Mouse (Mus musculus): ENCODE data around the gene Emp3.
A peak's percentile ranks its signal among the peaks of the same experiment; 100 is the strongest.
"Not testable (repeated sequence)": the region's sequence is repeated elsewhere in the genome, so short reads cannot be mapped to it uniquely, and the experiment has no call there.

The Emp3 gene

DNA sequence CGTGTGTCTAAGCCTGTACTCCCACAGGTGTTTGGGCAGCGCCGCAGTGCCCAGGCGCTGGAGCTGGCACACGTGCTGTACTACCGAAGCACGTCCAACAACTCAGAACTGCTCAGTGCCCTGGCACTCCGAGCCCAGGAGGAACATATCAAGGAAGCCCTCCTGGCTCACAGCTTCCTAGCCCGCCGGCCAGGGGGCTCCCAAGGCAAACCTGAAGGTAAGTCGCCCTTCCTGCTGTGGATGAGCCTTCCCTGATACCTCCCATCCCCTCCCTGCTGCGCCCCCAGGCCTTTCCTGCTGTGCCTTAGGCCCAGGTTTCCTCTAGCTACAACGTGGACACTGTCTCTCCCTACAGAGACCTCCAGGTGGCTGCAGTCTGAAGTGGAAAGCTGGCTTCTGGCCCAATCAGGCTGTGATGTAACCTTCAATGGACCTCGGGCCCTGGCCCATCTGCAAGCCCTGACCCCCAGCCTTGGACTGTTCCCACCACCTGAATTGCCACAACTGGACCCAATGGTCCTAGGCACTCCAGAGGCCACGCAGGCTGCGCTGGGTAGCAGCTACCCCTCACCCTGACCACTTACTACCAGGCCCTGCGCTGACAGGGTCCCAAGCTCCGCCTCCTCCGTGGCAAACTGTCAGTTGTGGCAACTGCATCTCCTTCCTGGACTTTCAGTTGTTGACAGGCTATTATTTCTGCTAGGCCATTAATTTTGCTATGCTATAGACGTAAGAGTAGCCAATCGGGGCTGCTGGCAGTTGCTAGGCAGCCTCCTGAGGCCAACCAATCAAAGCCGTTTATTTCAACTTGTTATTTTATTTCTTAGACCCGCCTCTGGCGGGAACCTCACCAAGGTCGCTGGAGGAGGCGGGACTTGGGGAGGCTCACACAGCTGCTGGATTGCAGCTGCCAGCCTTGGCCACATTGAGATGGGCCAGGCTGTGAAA is 4.9 kb downstream of the Emp3 start:
- DNase-seq (ENCODE audit: low read depth, low spot score), result peak; percentile 87

DNA sequence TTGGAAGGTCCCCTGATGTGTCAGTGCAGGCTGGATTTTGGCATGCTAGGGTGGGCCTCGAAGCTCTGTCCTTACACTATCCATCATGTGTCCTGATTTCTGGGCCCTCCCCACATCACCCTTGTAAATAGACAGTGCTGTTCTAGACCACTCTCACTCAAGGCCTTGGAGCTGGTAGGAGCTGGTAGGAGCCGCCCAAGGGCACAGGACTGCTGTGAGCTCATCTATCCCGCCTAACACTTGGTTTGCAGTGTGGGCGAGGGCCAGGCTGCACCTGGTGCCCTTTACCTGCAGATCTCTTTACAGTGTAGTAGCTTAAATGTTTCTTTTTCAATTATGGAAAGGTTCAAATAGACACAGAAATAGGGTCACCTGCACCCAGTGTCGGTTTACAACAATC is 6.2 kb downstream of the Emp3 start:
- no peak for DNase-seq (ENCODE audit: low read depth, low spot score)

DNA sequence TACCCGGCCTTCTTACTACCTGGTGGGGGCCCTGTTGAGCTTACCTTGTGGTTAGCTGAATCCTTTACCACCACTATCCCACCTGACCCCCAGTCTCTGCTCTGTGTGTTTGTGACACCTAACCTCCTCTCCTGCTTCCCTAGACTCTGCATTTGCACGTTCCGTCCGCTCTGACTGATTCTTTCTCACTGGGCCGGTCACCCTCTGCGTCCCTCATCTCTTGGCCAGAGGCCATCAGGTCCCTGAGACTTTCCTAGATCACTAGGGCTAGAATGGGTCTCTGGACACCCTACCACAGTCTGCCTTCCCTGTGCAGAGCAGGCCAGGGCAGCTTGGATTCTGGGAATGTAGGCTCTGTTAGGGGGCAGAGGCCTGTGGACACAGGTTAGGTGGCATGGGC is 7.1 kb downstream of the Emp3 start:
- DNase-seq (ENCODE audit: low read depth, low spot score), result no peak

DNA sequence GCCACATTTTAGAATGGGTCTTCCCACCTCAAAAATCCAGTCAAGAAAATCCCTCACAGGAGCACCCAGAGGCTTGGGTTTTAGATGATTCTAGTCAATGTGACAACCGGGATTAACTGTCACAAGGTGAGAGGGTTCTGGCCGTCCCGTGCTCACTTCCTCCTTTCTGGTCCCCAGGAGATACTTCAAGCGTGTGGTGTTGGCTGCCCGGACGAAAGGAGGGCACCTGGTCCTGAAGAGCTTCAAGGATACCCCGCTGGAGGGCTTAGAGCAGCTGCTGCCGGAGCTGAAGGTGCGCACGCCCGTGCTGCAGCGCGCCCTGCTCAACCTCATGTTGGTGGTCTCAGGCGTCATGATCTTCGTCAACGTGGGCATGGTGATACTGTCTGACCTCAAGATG is 12.1 kb downstream of the Emp3 start:
- DNase-seq (ENCODE audit: low read depth, low spot score), result no peak

GRCm38 (mm10) chr7:45908384-45908783 is 12.8 kb downstream of the Emp3 start:
- no peak for DNase-seq (ENCODE audit: low read depth, low spot score)

GRCm38 (mm10) chr7:45906622-45907021 is 14.6 kb downstream of the Emp3 start:
- DNase-seq (ENCODE audit: low read depth, low spot score), result no peak

- peak; percentile 21 for DNase-seq (ENCODE audit: low read depth, low spot score)
Measured at GRCm38 (mm10) chr7:45902481-45903002, 18.7 kb downstream of the Emp3 start.

- peak; percentile 87 for DNase-seq (ENCODE audit: low read depth, low spot score)
Measured at GRCm38 (mm10) chr7:45901562-45901961, 19.6 kb downstream of the Emp3 start.

DNA sequence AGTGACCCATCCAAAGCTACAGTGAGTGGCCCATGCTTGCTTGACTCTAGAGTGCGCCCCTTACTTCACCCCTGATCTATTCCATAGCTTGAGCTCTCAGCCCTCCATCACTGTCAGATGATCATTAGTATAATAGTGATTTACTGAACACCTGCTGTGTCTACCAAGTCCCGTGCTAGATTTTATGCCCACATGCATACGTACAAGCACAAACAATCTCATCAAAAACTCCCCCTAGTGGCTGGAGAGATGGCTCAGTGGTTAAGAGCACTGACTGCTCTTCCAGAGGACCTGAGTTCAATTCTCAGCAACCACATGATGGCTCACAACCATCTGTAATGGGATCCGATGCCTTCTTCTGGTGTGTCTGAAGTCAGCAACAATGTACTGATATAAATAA is 23.1 kb downstream of the Emp3 start:
- peak; percentile 75 for DNase-seq (ENCODE audit: low read depth, low spot score)

- peak; percentile 90 for DNase-seq (ENCODE audit: low read depth, low spot score)
Measured at GRCm38 (mm10) chr7:45897258-45897757, 23.9 kb downstream of the Emp3 start.

GRCm38 (mm10) chr7:45896517-45897257 is 24.5 kb downstream of the Emp3 start, which contains the start of the genes Syngr4 and Tmem143:
Gene Syngr4 (minus strand): TSS chr7:45896714.
Gene Tmem143 (plus strand): TSS chr7:45896941.
- DNase-seq (ENCODE audit: low read depth, low spot score), result peak; percentile 99

DNA sequence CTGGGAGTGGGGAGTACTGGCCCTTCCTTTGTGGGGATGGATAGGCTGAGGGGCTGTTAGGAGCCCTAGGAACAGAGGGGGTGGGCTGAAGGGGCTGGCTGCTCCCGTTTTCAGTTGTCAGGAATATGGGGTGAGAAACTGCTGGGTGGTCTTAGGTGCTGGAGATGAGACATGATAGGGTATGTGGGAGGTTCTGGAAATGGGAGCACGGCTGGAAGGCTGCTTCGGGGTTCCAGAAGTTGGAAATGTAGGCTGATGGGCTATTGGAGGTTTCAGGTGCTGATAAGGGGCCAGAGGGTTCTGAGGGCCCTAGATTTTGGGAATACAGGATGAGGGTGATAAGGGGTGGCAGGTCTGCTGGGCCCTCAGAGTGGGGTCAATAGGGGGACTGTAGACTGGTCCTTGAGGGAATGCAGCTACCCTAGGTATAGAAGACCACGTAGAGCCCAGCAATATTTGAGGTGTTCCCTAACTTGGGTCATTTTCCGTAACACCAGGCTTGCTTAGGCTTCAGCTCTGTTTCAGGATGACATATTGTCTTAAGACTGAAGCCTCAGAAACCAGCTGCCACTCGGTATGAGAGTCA is 25.2 kb downstream of the Emp3 start:
- no peak for DNase-seq (ENCODE audit: low read depth, low spot score)

GRCm38 (mm10) chr7:45892651-45893050 is 28.6 kb downstream of the Emp3 start:
- no peak for DNase-seq (ENCODE audit: low read depth, low spot score)

DNA sequence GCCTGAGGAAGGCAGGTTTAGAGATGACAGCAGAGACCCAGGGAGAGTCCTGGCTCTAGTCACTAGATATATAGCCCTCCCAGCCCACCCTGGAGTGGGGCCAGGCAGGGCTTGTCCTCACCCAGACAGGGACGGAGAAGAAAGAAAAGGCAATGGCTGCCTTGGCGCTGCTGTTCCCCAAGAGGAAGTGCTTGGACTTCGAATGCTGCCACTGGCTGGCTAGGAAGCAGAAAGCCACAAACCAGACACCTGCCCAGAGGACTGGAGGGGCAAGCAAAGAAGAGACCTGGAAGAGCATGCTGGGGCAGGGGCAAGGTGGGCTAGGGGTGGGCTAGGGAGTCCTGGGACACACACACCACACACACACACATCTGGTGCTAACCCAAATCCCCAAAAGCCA is 34.0 kb downstream of the Emp3 start:
- no peak for DNase-seq (ENCODE audit: low read depth, low spot score)

- peak; percentile 51 for DNase-seq (ENCODE audit: low read depth, low spot score)
Measured at GRCm38 (mm10) chr7:45881011-45881410, 40.2 kb downstream of the Emp3 start.

DNA sequence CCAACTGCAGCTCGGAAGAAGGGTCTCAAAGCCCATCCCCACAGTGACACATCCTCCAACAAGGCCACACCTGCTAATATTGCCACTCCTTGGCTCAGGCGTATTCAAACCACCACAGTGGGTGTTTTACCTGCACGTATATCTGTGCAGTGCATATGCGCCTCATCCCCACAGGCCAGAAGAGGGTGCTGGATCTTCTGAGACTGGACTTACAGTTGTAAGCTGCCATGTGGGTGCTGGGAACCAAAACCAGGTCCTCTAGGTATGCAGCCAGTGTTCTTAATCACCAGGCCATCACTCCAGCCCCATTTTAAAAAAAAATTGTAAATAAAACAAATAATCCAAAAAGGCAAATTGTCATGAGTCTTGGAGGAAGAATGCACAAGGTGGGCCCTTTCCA is 40.7 kb downstream of the Emp3 start:
- DNase-seq (ENCODE audit: low read depth, low spot score), result peak; percentile 58

DNA sequence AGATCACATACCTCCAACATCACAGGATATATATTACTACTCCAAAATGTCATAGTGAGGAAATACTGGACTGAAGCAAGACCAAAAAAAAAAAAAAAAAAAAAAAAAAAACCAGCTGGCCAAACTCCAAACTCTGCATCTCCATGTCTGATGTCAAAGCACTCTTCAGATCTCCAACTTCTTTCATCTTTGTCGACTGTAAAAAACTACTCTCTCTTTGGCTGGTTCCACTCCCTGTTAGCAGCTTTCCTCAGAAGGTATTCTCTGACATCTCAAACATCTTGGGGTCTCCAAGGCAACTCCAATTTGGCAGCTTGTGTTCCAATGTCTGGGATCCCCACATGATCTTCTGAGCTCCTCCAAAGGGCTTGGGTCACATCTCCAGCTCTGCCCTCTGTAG is 42.9 kb downstream of the Emp3 start, which contains the start of gene Grin2d:
TSS of gene Grin2d (minus strand) at position 101 of the 400 bp plus-strand sequence.
- not testable (repeated sequence) for DNase-seq (ENCODE audit: low read depth, low spot score)

DNA sequence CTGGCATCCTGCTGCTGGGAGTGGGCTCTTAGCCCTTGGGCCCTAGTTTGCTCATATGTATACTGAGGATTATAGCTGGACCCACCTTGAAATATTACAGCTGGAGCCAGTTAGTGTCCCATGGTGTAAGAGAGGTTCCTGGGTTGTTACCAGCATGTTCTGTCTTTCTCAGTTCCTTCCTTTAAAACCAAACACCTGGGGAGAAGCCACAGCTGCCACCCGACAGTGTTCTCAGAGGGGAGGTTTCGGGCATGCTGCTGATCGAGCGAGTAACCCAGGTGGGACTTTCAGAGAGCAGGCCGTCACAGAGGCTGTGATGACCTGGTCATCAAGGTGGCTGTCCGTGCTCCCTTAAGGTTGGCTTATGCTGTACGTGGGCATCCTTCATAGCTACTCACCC is 44.3 kb downstream of the Emp3 start:
- no peak for DNase-seq (ENCODE audit: low read depth, low spot score)

DNA sequence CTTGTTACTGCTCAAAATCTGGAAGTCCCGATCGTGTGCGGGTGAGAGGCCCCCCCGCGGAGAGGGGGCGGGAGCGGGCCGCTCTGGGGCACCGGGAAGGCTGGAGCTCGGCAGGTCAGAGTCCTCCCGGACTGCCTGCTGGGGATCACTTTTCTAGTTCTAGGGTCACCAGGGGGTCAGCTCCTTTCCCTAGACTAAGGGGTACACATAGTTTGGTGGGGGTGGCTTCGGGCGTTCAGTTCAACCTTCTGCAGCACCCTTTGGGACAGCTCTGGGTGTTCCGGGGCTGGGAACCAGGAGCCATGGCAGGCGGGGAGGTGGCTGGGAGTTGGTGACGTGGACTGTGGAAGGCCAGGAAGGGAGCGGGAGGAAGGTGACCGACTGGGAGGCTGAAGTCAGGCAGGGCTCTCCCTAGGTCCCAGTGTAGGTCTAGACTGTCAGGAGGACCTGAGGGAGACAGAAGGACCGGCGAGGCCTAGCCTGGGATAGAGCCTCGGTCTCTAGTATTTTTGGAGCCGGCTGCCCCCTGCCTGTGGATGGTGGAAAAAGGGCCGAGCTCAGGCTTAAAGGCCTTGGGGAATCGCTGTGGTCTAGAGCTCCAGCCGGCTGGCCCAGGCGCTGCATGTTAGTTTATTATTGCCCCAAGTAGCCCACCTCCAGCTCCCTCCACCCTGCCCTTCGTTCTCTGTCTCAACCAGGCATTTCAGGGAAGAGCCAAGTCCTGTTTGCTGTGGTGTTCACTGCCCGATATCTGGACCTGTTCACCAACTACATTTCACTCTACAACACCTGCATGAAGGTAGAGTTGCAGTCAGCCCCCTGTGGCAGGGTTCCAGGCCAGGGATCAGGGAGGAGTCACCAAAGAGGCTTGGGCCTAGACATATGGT is 47.9 kb downstream of the Emp3 start:
- peak; percentile 61 for DNase-seq (ENCODE audit: low read depth, low spot score)

DNA sequence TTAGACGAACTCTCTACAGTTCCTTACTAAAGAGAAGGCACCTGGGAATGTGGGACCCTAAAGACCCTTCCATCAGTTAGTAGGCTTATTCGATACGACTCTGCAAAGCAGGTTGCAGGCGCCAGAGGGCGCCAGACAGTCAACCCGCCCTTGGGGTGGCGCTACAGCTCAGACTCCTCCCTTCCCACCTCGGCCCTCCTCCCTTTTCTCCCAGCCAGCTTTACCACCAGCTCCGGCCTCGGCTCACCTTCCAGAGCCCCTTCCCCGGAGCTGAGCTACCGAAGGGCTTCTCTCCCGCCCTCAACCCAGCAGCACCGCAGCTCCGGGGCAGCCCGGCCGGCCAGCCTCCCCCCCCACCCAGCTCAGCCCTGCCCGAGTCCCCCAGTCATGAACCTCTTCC is 48.6 kb downstream of the Emp3 start, which contains the start of gene Kdelr1:
TSS of gene Kdelr1 (plus strand) at position 149 of the 400 bp plus-strand sequence.
- DNase-seq (ENCODE audit: low read depth, low spot score), result peak; percentile 94

Measured in ZHBTc4 (cell line).